Mouse (Mus musculus) midbrain, embryonic 12.5 days (tissue): ENCODE results near the gene Luc7l3. TPM values are rescaled to one million over a fixed set of nuclear protein-coding genes. Genes with fewer than 3 reads are reported as not detected.

Experiments
- ATAC-seq: fragments of 200-750 bp; cut with Nextera tagmentation; 2 replicates; pipeline ENCODE4 v1.8.0; 2017; ENCODE audit warnings: low read depth, moderate TSS enrichment, moderate library complexity; ENCODE audit not compliant: low FRiP score
- H3K27ac ChIP-seq: fragments of 300-500 bp; sonication (generic); replicated peaks from 2 replicates; pipeline ENCODE4 v1.5.1; 2016; ENCODE audit warnings: mild to moderate bottlenecking
- H3K27me3 ChIP-seq: fragments of 300-500 bp; sonication (generic); 2 replicates; pipeline ENCODE4 v1.6.1; 2016; ENCODE audit warnings: mild to moderate bottlenecking
- H3K36me3 ChIP-seq: fragments of 300-500 bp; sonication (generic); 2 replicates; pipeline ENCODE4 v1.6.1; 2016
- H3K4me1 ChIP-seq: fragments of 300-500 bp; sonication (generic); 2 replicates; pipeline ENCODE4 v1.6.1; 2016
- H3K4me2 ChIP-seq: fragments of 300-500 bp; sonication (generic); replicated peaks from 2 replicates; pipeline ENCODE4 v1.6.1; 2016; ENCODE audit warnings: mild to moderate bottlenecking, moderate library complexity
- H3K4me3 ChIP-seq: fragments of 300-500 bp; sonication (generic); 2 replicates; pipeline ENCODE4 v1.5.1; 2016; ENCODE audit warnings: mild to moderate bottlenecking
- H3K9ac ChIP-seq: fragments of 300-500 bp; sonication (generic); replicated peaks from 2 replicates; pipeline ENCODE4 v1.6.1; 2016; ENCODE audit warnings: mild to moderate bottlenecking, moderate library complexity
- H3K9me3 ChIP-seq: fragments of 300-500 bp; sonication (generic); 2 replicates; pipeline ENCODE4 v1.6.1; 2016; ENCODE audit warnings: mild to moderate bottlenecking
- WGBS: fragments of 180-500 bp; shearing (Covaris S2); methylation state at CpG from one replicate; pipeline ENCODE4 v1.1.7; 2016; 5-methylcytosine and 5-hydroxymethylcytosine counted together
- polyA plus RNA-seq: library from polyadenylated mRNA; unstranded; fragments of >200 nt; fragmentation: Nextera tagmentation; extraction: Ambion mirVana; gene quantifications from 2 replicates; pipeline ENCODE4 v1.2.1, GENCODE M21; 2016

Luc7l3 gene
- polyA plus RNA-seq, 1 experiment from 2014 or later: 145 TPM

GRCm38 (mm10) chr11:94317515-94317914 is 4.3 kb downstream of the Luc7l3 start:
- H3K9me3 ChIP-seq: no peaks in the 10 kb centered on the region
- no peak for ATAC-seq
- no peak overlapping the region for H3K4me2 ChIP-seq
- H3K36me3 ChIP-seq: peaks cover 8% of the 10 kb centered on the region; the same call in 1 of the 2 replicates
- no peak overlapping the region for H3K4me3 ChIP-seq
- WGBS: 68% methylated on average over 4 of the region's 4 CpGs
- H3K4me1 ChIP-seq: peaks cover 57% of the 10 kb centered on the region
- no peaks in the 10 kb centered on the region for H3K27me3 ChIP-seq
- H3K27ac ChIP-seq: no peak overlapping the region
- H3K9ac ChIP-seq: no peak overlapping the region

GRCm38 (mm10) chr11:94317014-94317413 is 4.8 kb downstream of the Luc7l3 start:
- no peak overlapping the region for H3K27ac ChIP-seq
- H3K9me3 ChIP-seq: no peaks in the 10 kb centered on the region
- H3K4me2 ChIP-seq: no peak overlapping the region
- no peak for ATAC-seq
- WGBS: 88% methylated on average over 1 of the region's 1 CpGs
- no peak overlapping the region for H3K4me3 ChIP-seq
- H3K4me1 ChIP-seq: peaks cover 54% of the 10 kb centered on the region
- no peak overlapping the region for H3K9ac ChIP-seq
- peaks cover 8% of the 10 kb centered on the region; the same call in 1 of the 2 replicates for H3K36me3 ChIP-seq
- H3K27me3 ChIP-seq: no peaks in the 10 kb centered on the region

GRCm38 (mm10) chr11:94316528-94316927 is 5.3 kb downstream of the Luc7l3 start:
- Histone ChIP-seq H3K27ac (no peak overlapping the region), H3K27me3 (no peaks in the 10 kb centered on the region), H3K36me3 (peaks cover 8% of the 10 kb centered on the region; the same call in 1 of the 2 replicates), H3K4me1 (peaks cover 54% of the 10 kb centered on the region), H3K4me3 (no peak overlapping the region), H3K9me3 (no peaks in the 10 kb centered on the region), H3K4me2 (no peak overlapping the region), H3K9ac (no peak overlapping the region)
- 87% methylated on average over 2 of the region's 2 CpGs for WGBS
- no peak for ATAC-seq

GRCm38 (mm10) chr11:94315308-94315707 is 6.5 kb downstream of the Luc7l3 start:
- Histone ChIP-seq H3K4me1 (peaks cover 50% of the 10 kb centered on the region), H3K27ac (no peak overlapping the region), H3K4me2 (no peak overlapping the region), H3K4me3 (no peak overlapping the region), H3K9ac (no peak overlapping the region), H3K27me3 (no peaks in the 10 kb centered on the region), H3K36me3 (peaks cover 8% of the 10 kb centered on the region; the same call in 1 of the 2 replicates), H3K9me3 (no peaks in the 10 kb centered on the region)
- WGBS: 80% methylated on average over 1 of the region's 1 CpGs
- no peak for ATAC-seq

- no peaks in the 10 kb centered on the region for H3K27me3 ChIP-seq
- H3K36me3 ChIP-seq: peaks cover 4% of the 10 kb centered on the region; the same call in 1 of the 2 replicates
- H3K9ac ChIP-seq: no peak overlapping the region
- H3K4me2 ChIP-seq: no peak overlapping the region
- H3K27ac ChIP-seq: no peak overlapping the region
- H3K4me3 ChIP-seq: no peak overlapping the region
- no peaks in the 10 kb centered on the region for H3K9me3 ChIP-seq
- H3K4me1 ChIP-seq: peaks cover 40% of the 10 kb centered on the region
- WGBS: 90% methylated on average over 2 of the region's 2 CpGs
- no peak for ATAC-seq
Measured at GRCm38 (mm10) chr11:94314098-94314652, 7.6 kb downstream of the Luc7l3 start.

- Histone ChIP-seq H3K36me3 (0 out of 2 replicates have a peak, but pooled peaks cover 6% of the 10 kb centered on the region), H3K4me3 (no peak overlapping the region), H3K27ac (no peak overlapping the region), H3K4me2 (no peak overlapping the region), H3K9ac (no peak overlapping the region), H3K4me1 (peaks cover 34% of the 10 kb centered on the region), H3K9me3 (no peaks in the 10 kb centered on the region), H3K27me3 (no peaks in the 10 kb centered on the region)
- WGBS: 82% methylated on average over 1 of the region's 1 CpGs
- no peak for ATAC-seq
Measured at GRCm38 (mm10) chr11:94312733-94313132, 9.1 kb downstream of the Luc7l3 start.

DNA sequence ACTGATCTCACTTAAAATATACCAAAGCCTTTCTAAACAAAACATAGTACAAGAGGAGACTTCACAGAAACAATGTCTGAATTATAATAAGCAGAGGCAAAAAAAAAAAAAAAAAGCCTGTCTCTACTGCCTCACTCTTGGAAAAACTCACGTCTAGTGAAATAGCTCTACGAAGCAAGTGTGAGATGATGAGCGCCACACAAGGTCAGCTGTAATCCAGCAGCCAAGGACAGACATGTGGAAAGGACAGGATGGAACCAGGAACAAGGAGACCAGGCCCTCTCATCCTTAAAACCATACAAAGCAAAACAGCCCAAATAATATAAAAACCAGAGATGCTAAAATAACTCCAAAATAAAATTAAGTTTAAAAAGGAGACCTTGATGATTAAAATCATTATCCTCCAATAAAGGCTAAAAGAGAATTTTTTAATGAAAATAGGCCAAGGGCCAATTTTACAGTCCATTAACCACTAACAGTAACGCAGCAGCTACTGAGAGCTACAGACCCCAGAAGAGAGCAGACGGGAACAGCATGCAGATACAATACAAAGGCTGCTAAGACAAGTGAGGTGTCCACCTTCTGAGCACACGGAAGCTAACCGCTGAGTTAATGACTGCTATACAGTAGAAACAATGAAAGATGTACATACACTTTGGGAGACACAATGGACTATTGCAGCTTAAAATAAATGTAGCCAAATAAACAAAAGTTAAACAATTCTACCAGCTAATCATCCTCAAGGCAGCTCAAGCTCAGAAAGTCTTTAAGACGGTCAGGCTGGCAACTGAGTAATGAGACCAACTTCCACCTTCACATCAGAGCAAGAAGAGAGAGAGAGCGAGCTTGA is 26.6 kb downstream of the Luc7l3 start:
- Histone ChIP-seq H3K4me2 (no peak overlapping the region), H3K36me3 (peaks cover 91% of the 10 kb centered on the region), H3K9me3 (no peaks in the 10 kb centered on the region), H3K27me3 (no peaks in the 10 kb centered on the region), H3K4me1 (no peaks in the 10 kb centered on the region), H3K4me3 (no peak overlapping the region), H3K27ac (no peak overlapping the region), H3K9ac (no peak overlapping the region)
- WGBS: 80% methylated on average over 9 of the region's 9 CpGs
- no peak for ATAC-seq

DNA sequence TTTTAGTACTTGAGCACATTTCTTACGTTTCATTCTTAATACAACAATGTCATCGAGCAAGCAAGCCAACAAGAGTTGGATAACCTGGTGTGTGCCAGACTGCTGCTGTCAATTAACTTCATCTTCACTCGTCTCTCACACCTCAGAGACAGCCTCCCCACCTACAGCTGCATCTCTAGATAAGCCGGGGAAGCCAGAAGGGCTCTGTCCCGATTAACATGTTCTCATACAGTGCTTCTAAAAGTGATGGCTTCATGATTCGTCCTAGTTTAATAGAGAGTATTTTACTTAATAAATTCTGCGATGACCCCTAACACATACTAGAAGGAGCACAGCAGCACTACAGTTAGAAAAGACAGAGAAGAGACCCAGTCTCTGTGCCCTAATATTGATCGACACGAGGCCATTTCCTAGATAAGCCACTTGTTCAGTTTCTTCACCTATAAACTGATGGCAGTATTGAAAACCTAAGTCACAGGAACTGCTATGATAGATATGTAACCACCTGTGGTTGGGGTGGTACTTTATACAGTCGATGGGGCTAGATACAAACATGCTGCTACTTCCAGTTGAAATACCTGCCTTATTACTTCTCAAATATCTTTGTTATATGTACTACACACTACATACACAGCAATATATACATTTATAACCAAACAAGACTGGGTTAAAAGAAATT is 31.6 kb downstream of the Luc7l3 start:
- Histone ChIP-seq H3K4me2 (no peak overlapping the region), H3K9me3 (no peaks in the 10 kb centered on the region), H3K9ac (no peak overlapping the region), H3K36me3 (peaks cover 84% of the 10 kb centered on the region), H3K4me3 (no peak overlapping the region), H3K27me3 (no peaks in the 10 kb centered on the region), H3K27ac (no peak overlapping the region), H3K4me1 (no peaks in the 10 kb centered on the region)
- WGBS: 93% methylated on average over 10 of the region's 10 CpGs
- no peak for ATAC-seq

DNA sequence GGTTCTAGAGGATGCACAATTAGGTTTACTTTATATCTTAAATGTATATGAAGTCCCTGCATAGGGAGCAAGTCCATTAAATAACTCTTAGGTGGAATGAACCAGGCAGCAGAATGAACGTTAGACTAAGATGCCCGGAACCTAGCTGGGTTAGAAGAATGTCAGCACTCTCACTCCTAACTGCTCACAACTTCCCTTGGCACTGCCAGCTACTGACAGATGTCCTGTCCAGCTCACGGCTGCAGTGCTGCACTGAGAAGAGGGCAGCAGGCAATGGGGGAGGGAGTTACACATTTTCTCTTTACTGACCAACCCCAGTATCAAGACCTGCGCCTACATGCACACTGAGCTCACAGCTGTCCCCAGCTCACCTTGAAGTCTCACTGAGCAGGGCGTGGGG is 34.7 kb downstream of the Luc7l3 start:
- peaks cover 74% of the 10 kb centered on the region for H3K36me3 ChIP-seq
- H3K9me3 ChIP-seq: no peaks in the 10 kb centered on the region
- no peak overlapping the region for H3K27ac ChIP-seq
- no peak overlapping the region for H3K4me2 ChIP-seq
- H3K4me1 ChIP-seq: no peaks in the 10 kb centered on the region
- H3K27me3 ChIP-seq: no peaks in the 10 kb centered on the region
- no peak overlapping the region for H3K4me3 ChIP-seq
- no peak for ATAC-seq
- H3K9ac ChIP-seq: no peak overlapping the region
- WGBS: 95% methylated on average over 5 of the region's 5 CpGs

DNA sequence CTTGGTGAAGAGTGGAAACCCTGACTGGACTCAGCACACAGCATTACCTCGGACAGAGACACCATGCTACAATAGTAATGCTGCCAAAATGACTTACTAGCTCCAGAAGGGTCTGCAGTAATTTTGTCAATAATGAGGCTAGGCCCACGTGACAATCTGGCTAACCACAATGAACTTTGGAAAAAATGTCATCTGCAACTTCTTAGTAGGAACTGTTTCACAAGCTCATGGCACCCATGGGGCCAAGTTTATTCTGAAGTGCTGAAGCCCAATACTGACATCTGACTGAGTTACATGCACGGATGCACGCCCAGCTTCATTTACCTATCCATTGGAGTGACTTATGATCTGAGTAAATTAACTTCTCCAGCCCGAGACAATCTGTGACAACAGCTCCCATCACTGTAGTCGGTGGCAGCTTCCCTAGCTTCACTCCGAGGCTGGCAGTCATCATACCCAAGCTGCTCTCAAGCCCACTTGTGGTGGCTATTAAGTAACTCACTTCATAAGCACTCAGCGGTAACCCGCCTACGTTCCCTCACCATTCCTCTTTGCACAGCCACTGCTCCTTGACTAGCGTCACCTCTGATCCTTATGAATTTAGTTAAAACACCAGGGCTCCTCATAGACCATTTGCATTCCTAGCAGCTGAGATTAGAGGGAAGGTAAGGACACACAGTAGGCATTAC is 35.8 kb downstream of the Luc7l3 start:
- 96% methylated on average over 11 of the region's 11 CpGs for WGBS

DNA sequence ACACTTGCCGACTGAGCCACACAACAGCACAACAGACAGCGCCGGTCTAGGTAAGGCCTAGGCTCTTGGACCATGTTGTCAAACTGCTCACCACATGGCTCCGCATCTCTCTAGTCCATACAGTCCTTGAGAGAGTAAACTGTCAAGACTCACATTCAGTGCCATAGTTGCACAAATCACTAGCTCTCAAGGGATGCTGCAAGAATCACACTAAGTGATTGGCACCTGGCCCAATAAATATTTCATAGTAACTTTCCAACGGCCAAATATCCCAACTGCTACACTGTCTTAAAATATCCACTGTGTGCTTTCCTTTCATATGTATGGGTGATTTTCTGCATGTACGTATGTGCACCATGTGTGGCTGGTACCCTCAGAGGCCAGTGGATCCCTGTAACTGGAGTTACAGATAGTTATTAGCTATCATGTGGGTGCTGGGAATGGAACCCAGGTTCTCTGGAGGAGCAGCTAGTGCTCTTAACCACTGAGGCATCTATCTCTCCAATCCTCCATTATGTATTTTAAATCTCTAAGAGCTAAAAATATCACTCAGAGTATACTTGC is 38.2 kb downstream of the Luc7l3 start:
- H3K9ac ChIP-seq: no peak overlapping the region
- no peak overlapping the region for H3K4me3 ChIP-seq
- no peak overlapping the region for H3K27ac ChIP-seq
- H3K4me2 ChIP-seq: no peak overlapping the region
- no peak for ATAC-seq
- peaks cover 41% of the 10 kb centered on the region for H3K36me3 ChIP-seq
- no peaks in the 10 kb centered on the region for H3K9me3 ChIP-seq
- H3K4me1 ChIP-seq: 0 out of 2 replicates have a peak, but pooled peaks cover 3% of the 10 kb centered on the region
- no peaks in the 10 kb centered on the region for H3K27me3 ChIP-seq
- 94% methylated on average over 6 of the region's 6 CpGs for WGBS

More for the DNA sequence above, 35.8 kb downstream of the Luc7l3 start:
- Histone ChIP-seq H3K4me1 (no peaks in the 10 kb centered on the region), H3K27ac (no peak overlapping the region), H3K27me3 (no peaks in the 10 kb centered on the region), H3K4me2 (no peak overlapping the region), H3K9ac (no peak overlapping the region), H3K4me3 (no peak overlapping the region), H3K9me3 (no peaks in the 10 kb centered on the region), H3K36me3 (peaks cover 65% of the 10 kb centered on the region)
- ATAC-seq: no peak
